Mouse (Mus musculus): ENCODE measurements around the gene Gstm2.
"Not testable (repeated sequence)": the region's sequence is repeated elsewhere in the genome, so short reads cannot be mapped to it uniquely, and the experiment has no call there.

Gene Gstm2

GRCm38 (mm10) chr3:107986041-107986562 is at the start of gene Gstm2:
Gstm2 (minus strand) TSS chr3:107986453.
- peak; percentile 65 for DNase-seq

GRCm38 (mm10) chr3:108033156-108033555 is 46.9 kb upstream of the Gstm2 start:
- DNase-seq, result no peak

- DNase-seq, result no peak
Measured at GRCm38 (mm10) chr3:108032113-108032512, 45.9 kb upstream of the Gstm2 start.

- no peak for DNase-seq
Measured at GRCm38 (mm10) chr3:108028641-108029365, 42.5 kb upstream of the Gstm2 start.

GRCm38 (mm10) chr3:108026597-108026996 is 40.3 kb upstream of the Gstm2 start:
- DNase-seq, result no peak

- DNase-seq, result no peak
Measured at GRCm38 (mm10) chr3:108026049-108026448, 39.8 kb upstream of the Gstm2 start.

- no peak for DNase-seq
Measured at GRCm38 (mm10) chr3:108025318-108025717, 39.1 kb upstream of the Gstm2 start.

GRCm38 (mm10) chr3:108022650-108023049 is 36.4 kb upstream of the Gstm2 start:
- DNase-seq, result no peak

- not testable (repeated sequence) for DNase-seq
Measured at GRCm38 (mm10) chr3:108020351-108021022, 34.2 kb upstream of the Gstm2 start.

GRCm38 (mm10) chr3:108019226-108019625 is 33.0 kb upstream of the Gstm2 start:
- not testable (repeated sequence) for DNase-seq

GRCm38 (mm10) chr3:108018190-108018820 is 32.1 kb upstream of the Gstm2 start:
- peak; percentile 9 for DNase-seq

- peak; percentile 97 for DNase-seq
Measured at GRCm38 (mm10) chr3:108017473-108018189, 31.4 kb upstream of the Gstm2 start, which contains the start of gene Gstm1. Gstm1 (minus strand) TSS chr3:108017973.

GRCm38 (mm10) chr3:108016468-108016867 is 30.2 kb upstream of the Gstm2 start:
- DNase-seq, result not testable (repeated sequence)

- DNase-seq, result no peak
Measured at GRCm38 (mm10) chr3:108014974-108015346, 28.7 kb upstream of the Gstm2 start.

GRCm38 (mm10) chr3:108014098-108014973 is 28.1 kb upstream of the Gstm2 start:
- no peak for DNase-seq

- DNase-seq, result no peak
Measured at GRCm38 (mm10) chr3:108013331-108013871, 27.1 kb upstream of the Gstm2 start.

- DNase-seq, result peak; percentile 16
Measured at GRCm38 (mm10) chr3:108011558-108011957, 25.3 kb upstream of the Gstm2 start.

GRCm38 (mm10) chr3:108010286-108010685 is 24.0 kb upstream of the Gstm2 start:
- DNase-seq, result no peak

- no peak for DNase-seq
Measured at GRCm38 (mm10) chr3:108002021-108002420, 15.8 kb upstream of the Gstm2 start.

GRCm38 (mm10) chr3:107999491-107999890 is 13.2 kb upstream of the Gstm2 start:
- DNase-seq, result no peak

- no peak for DNase-seq
Measured at GRCm38 (mm10) chr3:107998591-107998990, 12.3 kb upstream of the Gstm2 start.

- DNase-seq, result no peak
Measured at GRCm38 (mm10) chr3:107996576-107996975, 10.3 kb upstream of the Gstm2 start.

All from embryo, embryonic 11 days (tissue).